Mouse (Mus musculus): ENCODE measurements at regions not wholly inside any gene's neighbourhood (a gene's known extent, or its start where the extent isn't known, plus 50 kb on each side); places are given as distances from the start of the nearest gene placed in this dataset.

- H3K4me2 ChIP-seq (ENCODE audit: low read length) = no peak overlapping the region
- no peaks in the 10 kb centered on the region for H3K9me3 ChIP-seq (ENCODE audit: control insufficient read depth, low read length)
- no peaks in the 10 kb centered on the region for H3K36me3 ChIP-seq (ENCODE audit: control insufficient read depth, insufficient read depth, low read length)
- no peaks in the 10 kb centered on the region for H3K4me1 ChIP-seq (replicated peaks; ENCODE audit: control insufficient read depth, insufficient read depth, low read length)
- DNase-seq (ENCODE audit: low spot score) (no peak), ATAC-seq (replicated peaks; ENCODE audit: low FRiP score, low TSS enrichment, low read depth) (no peak)
- H3K9ac ChIP-seq (ENCODE audit: low read length) = no peak overlapping the region
- H3K27me3 ChIP-seq (replicated peaks; ENCODE audit: control insufficient read depth, insufficient read depth, low read length) = no peaks in the 10 kb centered on the region
- no peak overlapping the region for H3K27ac ChIP-seq (ENCODE audit: low read depth)
- no peak overlapping the region for H3K4me3 ChIP-seq (ENCODE audit: low read depth, low read length)
- 87% methylated on average over 13 of the region's 13 CpGs for WGBS
These were observed 279.2 kb upstream of the Tle3 start for GRCm38 (mm10) chr9:61092834-61093479.

GRCm38 (mm10) chr9:61095069-61095775 is 276.9 kb upstream of the Tle3 start:
- Histone ChIP-seq H3K9me3 (ENCODE audit: control insufficient read depth, low read length) (no peaks in the 10 kb centered on the region), H3K27ac (ENCODE audit: low read depth) (no peak overlapping the region), H3K27me3 (replicated peaks; ENCODE audit: control insufficient read depth, insufficient read depth, low read length) (peaks cover 4% of the 10 kb centered on the region; the same call in 1 of the 2 replicates), H3K4me3 (ENCODE audit: low read depth, low read length) (no peak overlapping the region), H3K4me2 (ENCODE audit: low read length) (no peak overlapping the region), H3K36me3 (ENCODE audit: control insufficient read depth, insufficient read depth, low read length) (no peaks in the 10 kb centered on the region), H3K4me1 (replicated peaks; ENCODE audit: control insufficient read depth, insufficient read depth, low read length) (no peaks in the 10 kb centered on the region), H3K9ac (ENCODE audit: low read length) (no peak overlapping the region)
- DNase-seq (ENCODE audit: low spot score) (no peak), ATAC-seq (replicated peaks; ENCODE audit: low FRiP score, low TSS enrichment, low read depth) (no peak)
- 95% methylated on average over 2 of the region's 2 CpGs for WGBS

- ATAC-seq (replicated peaks; ENCODE audit: low FRiP score, low TSS enrichment, low read depth) (no peak), DNase-seq (ENCODE audit: low spot score) (no peak)
- no peak overlapping the region for H3K4me2 ChIP-seq (ENCODE audit: low read length)
- peaks cover 20% of the 10 kb centered on the region for H3K27me3 ChIP-seq (replicated peaks; ENCODE audit: control insufficient read depth, insufficient read depth, low read length)
- H3K9me3 ChIP-seq (ENCODE audit: control insufficient read depth, low read length) = no peaks in the 10 kb centered on the region
- 0 out of 2 replicates have a peak, but pooled peaks cover 4% of the 10 kb centered on the region for H3K4me1 ChIP-seq (replicated peaks; ENCODE audit: control insufficient read depth, insufficient read depth, low read length)
- WGBS = 68% methylated on average over 7 of the region's 7 CpGs
- H3K27ac ChIP-seq (ENCODE audit: low read depth) = no peak overlapping the region
- H3K36me3 ChIP-seq (ENCODE audit: control insufficient read depth, insufficient read depth, low read length) = no peaks in the 10 kb centered on the region
- H3K4me3 ChIP-seq (ENCODE audit: low read depth, low read length) = no peak overlapping the region
- H3K9ac ChIP-seq (ENCODE audit: low read length) = no peak overlapping the region
These were observed 270.3 kb upstream of the Tle3 start for GRCm38 (mm10) chr9:61101741-61102450.

- DNase-seq (ENCODE audit: low spot score) = no peak
- H3K9me3 ChIP-seq (ENCODE audit: control insufficient read depth, low read length) = no peaks in the 10 kb centered on the region
- 38% methylated on average over 24 of the region's 24 CpGs for WGBS
- H3K36me3 ChIP-seq (ENCODE audit: control insufficient read depth, insufficient read depth, low read length) = no peaks in the 10 kb centered on the region
- H3K4me2 ChIP-seq (ENCODE audit: low read length) = no peak overlapping the region
- H3K27ac ChIP-seq (ENCODE audit: low read depth) = no peak overlapping the region
- peaks cover 20% of the 10 kb centered on the region for H3K27me3 ChIP-seq (replicated peaks; ENCODE audit: control insufficient read depth, insufficient read depth, low read length)
- no peak overlapping the region for H3K9ac ChIP-seq (ENCODE audit: low read length)
- H3K4me1 ChIP-seq (replicated peaks; ENCODE audit: control insufficient read depth, insufficient read depth, low read length) = 0 out of 2 replicates have a peak, but pooled peaks cover 4% of the 10 kb centered on the region
- no peak overlapping the region for H3K4me3 ChIP-seq (ENCODE audit: low read depth, low read length)
- no peak for ATAC-seq (replicated peaks; ENCODE audit: low FRiP score, low TSS enrichment, low read depth)
These were observed 269.5 kb upstream of the Tle3 start for GRCm38 (mm10) chr9:61102451-61103358.

- Histone ChIP-seq H3K4me1 (replicated peaks; ENCODE audit: control insufficient read depth, insufficient read depth, low read length) (0 out of 2 replicates have a peak, but pooled peaks cover 4% of the 10 kb centered on the region), H3K36me3 (ENCODE audit: control insufficient read depth, insufficient read depth, low read length) (no peaks in the 10 kb centered on the region), H3K9me3 (ENCODE audit: control insufficient read depth, low read length) (no peaks in the 10 kb centered on the region), H3K4me2 (ENCODE audit: low read length) (no peak overlapping the region), H3K27me3 (replicated peaks; ENCODE audit: control insufficient read depth, insufficient read depth, low read length) (peaks cover 17% of the 10 kb centered on the region), H3K27ac (ENCODE audit: low read depth) (no peak overlapping the region), H3K4me3 (ENCODE audit: low read depth, low read length) (no peak overlapping the region), H3K9ac (ENCODE audit: low read length) (no peak overlapping the region)
- WGBS = 84% methylated on average over 15 of the region's 15 CpGs
- ATAC-seq (replicated peaks; ENCODE audit: low FRiP score, low TSS enrichment, low read depth) (no peak), DNase-seq (ENCODE audit: low spot score) (no peak)
These were observed 266.5 kb upstream of the Tle3 start for GRCm38 (mm10) chr9:61105550-61106280.

- no peak overlapping the region for H3K27ac ChIP-seq (ENCODE audit: low read depth)
- H3K4me1 ChIP-seq (replicated peaks; ENCODE audit: control insufficient read depth, insufficient read depth, low read length) = peaks cover 6% of the 10 kb centered on the region; the same call in 1 of the 2 replicates
- H3K36me3 ChIP-seq (ENCODE audit: control insufficient read depth, insufficient read depth, low read length) = no peaks in the 10 kb centered on the region
- no peak overlapping the region for H3K9ac ChIP-seq (ENCODE audit: low read length)
- H3K27me3 ChIP-seq (replicated peaks; ENCODE audit: control insufficient read depth, insufficient read depth, low read length) = peaks cover 14% of the 10 kb centered on the region; the same call in 1 of the 2 replicates
- H3K4me3 ChIP-seq (ENCODE audit: low read depth, low read length) = no peak overlapping the region
- 91% methylated on average over 5 of the region's 5 CpGs for WGBS
- no peaks in the 10 kb centered on the region for H3K9me3 ChIP-seq (ENCODE audit: control insufficient read depth, low read length)
- no peak for ATAC-seq (replicated peaks; ENCODE audit: low FRiP score, low TSS enrichment, low read depth)
- DNase-seq (ENCODE audit: low spot score) = no peak
- no peak overlapping the region for H3K4me2 ChIP-seq (ENCODE audit: low read length)
These were observed 262.5 kb upstream of the Tle3 start for GRCm38 (mm10) chr9:61109519-61110285.

DNA sequence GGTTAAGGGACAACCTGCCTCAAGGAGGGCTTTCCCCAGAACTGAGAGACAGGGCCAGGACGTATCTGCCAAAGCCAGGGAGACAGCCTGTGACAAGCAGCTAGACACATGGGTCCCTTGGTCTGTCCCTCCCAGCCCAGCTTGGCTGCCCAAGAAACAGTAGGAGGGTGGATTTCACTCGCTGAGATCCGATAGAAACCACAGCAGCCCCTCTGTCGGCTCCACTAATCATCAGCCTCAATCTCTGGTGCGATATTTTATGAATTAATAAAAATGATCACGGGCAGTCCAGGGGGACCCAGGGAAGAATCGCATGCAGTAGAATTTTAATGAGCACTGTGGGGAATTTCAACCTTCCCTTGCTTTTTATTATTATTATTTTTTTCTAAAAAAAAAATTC is 261.0 kb upstream of the Tle3 start:
- ATAC-seq (replicated peaks; ENCODE audit: low FRiP score, low TSS enrichment, low read depth) = no peak
- DNase-seq (ENCODE audit: low spot score) = no peak
- Histone ChIP-seq H3K9me3 (ENCODE audit: control insufficient read depth, low read length) (no peaks in the 10 kb centered on the region), H3K4me2 (ENCODE audit: low read length) (no peak overlapping the region), H3K27me3 (replicated peaks; ENCODE audit: control insufficient read depth, insufficient read depth, low read length) (peaks cover 6% of the 10 kb centered on the region; the same call in 1 of the 2 replicates), H3K27ac (ENCODE audit: low read depth) (no peak overlapping the region), H3K4me3 (ENCODE audit: low read depth, low read length) (no peak overlapping the region), H3K9ac (ENCODE audit: low read length) (no peak overlapping the region), H3K4me1 (replicated peaks; ENCODE audit: control insufficient read depth, insufficient read depth, low read length) (peaks cover 6% of the 10 kb centered on the region; the same call in 1 of the 2 replicates), H3K36me3 (ENCODE audit: control insufficient read depth, insufficient read depth, low read length) (no peaks in the 10 kb centered on the region)
- 49% methylated on average over 7 of the region's 7 CpGs for WGBS
